Mouse (Mus musculus): ENCODE measurements around the gene Pkn2. TPM values are rescaled to one million over a fixed set of nuclear protein-coding genes. Genes with fewer than 3 reads are reported as not detected.

The Pkn2 gene
- polyA plus RNA-seq, 1 experiment: 14.9 TPM

DNA sequence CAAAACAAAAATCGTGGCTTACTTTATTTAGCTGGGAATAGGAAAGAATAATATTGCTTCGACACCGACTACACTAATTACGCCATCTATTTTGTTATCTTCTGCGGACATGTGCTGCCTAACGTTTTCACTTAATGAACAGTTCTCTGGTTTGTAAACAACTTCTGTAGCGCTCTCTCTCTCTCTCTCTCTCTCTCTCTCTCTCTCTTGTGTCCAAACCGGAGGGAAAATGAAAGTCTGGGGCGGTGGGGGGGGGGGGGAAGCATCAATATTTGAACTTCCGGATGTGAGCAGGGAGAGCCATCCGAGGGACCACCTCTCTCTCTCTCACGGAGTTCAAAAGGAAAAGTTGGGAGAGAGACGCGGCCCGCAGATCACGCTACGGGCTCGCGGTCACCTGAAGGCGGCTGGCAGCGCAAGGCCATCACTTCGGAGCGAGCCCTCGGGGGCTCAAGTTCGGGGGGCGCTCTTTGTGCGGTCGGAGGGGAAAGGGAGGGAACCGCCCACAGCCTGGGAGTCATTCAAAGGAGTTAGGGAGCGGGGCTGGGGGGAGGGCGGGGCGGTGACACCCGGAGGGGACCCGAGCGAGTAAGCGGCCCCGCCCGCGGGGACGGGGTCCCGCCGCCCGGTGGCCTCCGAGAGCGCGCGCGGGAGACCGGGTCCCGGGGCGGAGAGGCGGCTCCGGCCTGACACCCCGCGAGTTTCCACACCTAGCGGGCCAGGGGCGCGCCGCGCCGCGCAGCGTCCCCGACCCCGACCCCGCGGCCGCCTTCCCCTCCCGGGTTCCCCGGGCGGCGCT lies 815 bp downstream of the Pkn2 start:
- no peaks in the 10 kb centered on the region for H3K36me3 ChIP-seq (ENCODE audit: control insufficient read depth, insufficient read depth, low read length)
- no peaks in the 10 kb centered on the region for H3K27me3 ChIP-seq (ENCODE audit: control insufficient read depth, insufficient read depth, low read length)
- H3K4me3 ChIP-seq (ENCODE audit: control insufficient read depth, low read depth, low read length): peak overlapping the region; percentile 98
- H3K27ac ChIP-seq (ENCODE audit: control insufficient read depth, insufficient read depth, low read depth, low read length): peak overlapping the region; percentile 91
- TF ChIP-seq POLR2A (IDR thresholded peaks at IDR 0.05; ENCODE audit: control insufficient read depth, low read depth, low read length) (no peak), CTCF (IDR thresholded peaks at IDR 0.05; ENCODE audit: control insufficient read depth, insufficient read depth, insufficient replicate concordance, low read depth, low read length) (no peak)
- H3K4me1 ChIP-seq (ENCODE audit: control insufficient read depth, insufficient read depth, low read length): no peaks in the 10 kb centered on the region; the same call in 1 of the 2 replicates

DNA sequence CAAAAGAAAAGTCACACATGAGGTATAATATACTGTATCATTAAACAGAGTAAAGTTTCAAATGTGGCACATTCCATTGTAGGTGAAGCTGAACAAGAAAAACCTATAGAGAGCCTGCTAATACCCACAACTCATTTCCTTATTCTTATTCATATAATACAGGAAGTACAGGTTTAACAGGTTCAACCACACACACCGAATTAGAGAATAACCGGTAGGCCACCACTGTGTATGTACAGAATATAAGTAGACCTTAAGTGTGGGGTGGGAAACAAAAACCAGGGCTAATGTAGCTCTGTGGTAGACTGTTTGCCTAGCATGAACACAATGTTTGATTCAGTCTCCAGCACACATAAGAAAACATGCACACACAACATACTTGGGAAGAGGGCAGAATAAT lies 18.6 kb downstream of the Pkn2 start:
- no peak overlapping the region for H3K4me3 ChIP-seq (ENCODE audit: control insufficient read depth, low read depth, low read length)
- no peaks in the 10 kb centered on the region for H3K4me1 ChIP-seq (ENCODE audit: control insufficient read depth, insufficient read depth, low read length)
- TF ChIP-seq CTCF (IDR thresholded peaks at IDR 0.05; ENCODE audit: control insufficient read depth, insufficient read depth, insufficient replicate concordance, low read depth, low read length) (no peak), POLR2A (IDR thresholded peaks at IDR 0.05; ENCODE audit: control insufficient read depth, low read depth, low read length) (no peak)
- no peak overlapping the region for H3K27ac ChIP-seq (ENCODE audit: control insufficient read depth, insufficient read depth, low read depth, low read length)
- H3K36me3 ChIP-seq (ENCODE audit: control insufficient read depth, insufficient read depth, low read length): no peaks in the 10 kb centered on the region
- no peaks in the 10 kb centered on the region for H3K27me3 ChIP-seq (ENCODE audit: control insufficient read depth, insufficient read depth, low read length)

DNA sequence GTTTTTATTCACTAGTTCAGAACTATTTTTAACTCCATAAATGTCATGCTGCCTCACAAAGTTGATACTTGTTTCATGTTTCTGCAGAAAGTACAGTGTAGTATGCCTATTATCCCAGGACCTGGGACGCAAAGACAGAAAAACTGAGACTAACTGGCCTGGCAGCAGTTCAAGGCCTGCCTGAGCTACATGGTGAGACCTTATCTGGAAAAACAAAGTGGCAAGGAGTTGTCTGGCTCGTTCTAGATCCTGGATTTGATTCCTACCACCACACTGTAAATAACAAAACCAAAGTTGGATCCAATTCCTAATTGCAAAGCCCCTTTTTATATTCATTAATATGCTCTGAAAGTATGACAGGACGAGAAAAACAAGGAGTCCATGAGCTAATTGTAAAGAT lies 25.0 kb downstream of the Pkn2 start:
- Histone ChIP-seq H3K4me1 (ENCODE audit: control insufficient read depth, insufficient read depth, low read length) (no peaks in the 10 kb centered on the region), H3K36me3 (ENCODE audit: control insufficient read depth, insufficient read depth, low read length) (no peaks in the 10 kb centered on the region), H3K27ac (ENCODE audit: control insufficient read depth, insufficient read depth, low read depth, low read length) (no peak overlapping the region), H3K27me3 (ENCODE audit: control insufficient read depth, insufficient read depth, low read length) (no peaks in the 10 kb centered on the region), H3K4me3 (ENCODE audit: control insufficient read depth, low read depth, low read length) (no peak overlapping the region)
- TF ChIP-seq CTCF (IDR thresholded peaks at IDR 0.05; ENCODE audit: control insufficient read depth, insufficient read depth, insufficient replicate concordance, low read depth, low read length) (no peak), POLR2A (IDR thresholded peaks at IDR 0.05; ENCODE audit: control insufficient read depth, low read depth, low read length) (no peak)

DNA sequence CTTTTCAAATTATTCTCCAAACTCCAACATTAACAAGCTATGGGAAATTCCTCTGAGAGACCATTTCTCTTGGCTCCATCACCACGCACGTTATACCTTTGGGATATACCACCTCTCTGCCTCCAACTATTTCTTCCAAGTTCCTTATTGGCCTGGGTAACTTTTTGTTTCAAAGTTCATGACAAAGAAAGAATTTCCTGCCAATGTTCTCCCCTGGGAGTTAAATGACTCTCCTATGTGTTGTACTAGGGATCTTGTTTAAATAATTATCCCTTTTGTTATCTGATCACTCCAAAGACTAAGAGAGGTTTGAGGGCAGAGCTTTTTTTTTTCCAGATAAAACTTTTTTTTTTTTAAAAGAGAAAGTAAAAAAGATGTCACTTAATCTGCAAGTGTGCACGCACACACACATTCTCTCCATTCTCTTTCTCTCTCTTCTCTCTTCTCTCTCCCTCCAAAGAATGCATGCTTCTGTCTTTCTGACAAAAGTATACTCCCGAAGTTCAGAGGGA lies 25.8 kb downstream of the Pkn2 start:
- H3K27me3 ChIP-seq (ENCODE audit: control insufficient read depth, insufficient read depth, low read length): no peaks in the 10 kb centered on the region
- H3K4me1 ChIP-seq (ENCODE audit: control insufficient read depth, insufficient read depth, low read length): no peaks in the 10 kb centered on the region

DNA sequence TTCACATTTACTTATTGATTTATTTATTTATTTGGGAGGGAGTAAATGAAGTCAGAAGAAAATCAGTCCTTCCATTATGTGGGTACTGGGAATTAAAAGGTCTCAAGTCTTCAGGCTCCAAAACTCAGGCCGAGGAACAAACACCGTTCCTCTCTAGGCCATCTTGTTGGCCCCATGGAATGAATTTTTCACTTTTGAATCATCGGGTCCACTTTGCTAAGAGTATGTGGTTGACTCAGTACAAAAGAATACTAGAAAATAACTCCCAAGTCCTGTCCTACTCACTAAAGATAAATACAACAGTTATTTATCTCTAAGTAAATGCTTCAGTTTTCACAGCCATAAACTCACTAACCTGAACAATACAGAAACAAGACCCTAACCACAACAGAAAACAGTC lies 28.9 kb downstream of the Pkn2 start:
- Histone ChIP-seq H3K27ac (ENCODE audit: control insufficient read depth, insufficient read depth, low read depth, low read length) (no peak overlapping the region), H3K4me1 (ENCODE audit: control insufficient read depth, insufficient read depth, low read length) (no peaks in the 10 kb centered on the region), H3K27me3 (ENCODE audit: control insufficient read depth, insufficient read depth, low read length) (no peaks in the 10 kb centered on the region), H3K4me3 (ENCODE audit: control insufficient read depth, low read depth, low read length) (no peak overlapping the region), H3K36me3 (ENCODE audit: control insufficient read depth, insufficient read depth, low read length) (no peaks in the 10 kb centered on the region)
- TF ChIP-seq CTCF (IDR thresholded peaks at IDR 0.05; ENCODE audit: control insufficient read depth, insufficient read depth, insufficient replicate concordance, low read depth, low read length) (no peak), POLR2A (IDR thresholded peaks at IDR 0.05; ENCODE audit: control insufficient read depth, low read depth, low read length) (no peak)

More for the DNA sequence above, 25.8 kb downstream of the Pkn2 start:
- Histone ChIP-seq H3K4me3 (ENCODE audit: control insufficient read depth, low read depth, low read length) (no peak overlapping the region), H3K27ac (ENCODE audit: control insufficient read depth, insufficient read depth, low read depth, low read length) (no peak overlapping the region), H3K36me3 (ENCODE audit: control insufficient read depth, insufficient read depth, low read length) (no peaks in the 10 kb centered on the region)
- no peak for TF ChIP-seq CTCF (IDR thresholded peaks at IDR 0.05; ENCODE audit: control insufficient read depth, insufficient read depth, insufficient replicate concordance, low read depth, low read length)
- no peak for TF ChIP-seq POLR2A (IDR thresholded peaks at IDR 0.05; ENCODE audit: control insufficient read depth, low read depth, low read length)

DNA sequence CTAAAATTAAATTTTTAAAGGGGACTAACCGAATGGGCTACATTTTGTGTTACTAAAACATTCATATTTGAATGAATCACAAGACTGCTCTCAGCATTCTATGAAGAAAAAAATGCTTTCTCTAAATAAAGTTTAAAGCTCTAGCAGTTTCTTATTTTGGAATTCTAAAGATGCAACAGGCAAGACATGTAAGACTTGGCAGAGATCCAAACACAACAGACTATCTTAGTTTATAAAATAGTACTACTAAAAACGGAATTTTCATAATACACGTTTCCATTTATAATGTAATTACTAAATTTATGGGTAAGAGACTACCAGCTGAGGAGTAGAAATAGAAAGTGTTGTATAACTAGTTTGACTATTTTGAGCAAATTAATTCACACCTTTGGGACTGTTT lies 30.2 kb downstream of the Pkn2 start:
- Histone ChIP-seq H3K27ac (ENCODE audit: control insufficient read depth, insufficient read depth, low read depth, low read length) (no peak overlapping the region), H3K4me1 (ENCODE audit: control insufficient read depth, insufficient read depth, low read length) (no peaks in the 10 kb centered on the region), H3K36me3 (ENCODE audit: control insufficient read depth, insufficient read depth, low read length) (no peaks in the 10 kb centered on the region), H3K4me3 (ENCODE audit: control insufficient read depth, low read depth, low read length) (no peak overlapping the region), H3K27me3 (ENCODE audit: control insufficient read depth, insufficient read depth, low read length) (no peaks in the 10 kb centered on the region)
- TF ChIP-seq POLR2A (IDR thresholded peaks at IDR 0.05; ENCODE audit: control insufficient read depth, low read depth, low read length) (no peak), CTCF (IDR thresholded peaks at IDR 0.05; ENCODE audit: control insufficient read depth, insufficient read depth, insufficient replicate concordance, low read depth, low read length) (no peak)

DNA sequence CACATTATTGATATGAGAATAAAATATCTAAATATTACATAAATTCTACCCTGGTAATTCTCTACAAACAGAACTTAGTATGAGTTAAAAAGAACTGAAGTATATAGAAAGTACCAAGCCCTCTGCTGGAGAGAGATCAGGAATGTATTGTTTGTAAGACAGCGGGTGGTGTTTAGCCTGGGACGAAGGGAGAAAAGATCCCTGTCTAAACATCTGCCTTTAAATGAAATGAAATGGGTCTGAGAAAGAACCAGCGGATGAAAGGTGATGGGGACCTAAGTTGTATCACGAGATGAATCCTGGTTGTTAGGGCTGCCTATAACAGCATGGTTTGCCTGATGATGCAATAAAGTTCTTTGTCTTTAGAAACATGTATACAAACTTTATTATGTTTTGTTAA lies 41.8 kb downstream of the Pkn2 start:
- no peak overlapping the region for H3K4me3 ChIP-seq (ENCODE audit: control insufficient read depth, low read depth, low read length)
- H3K27ac ChIP-seq (ENCODE audit: control insufficient read depth, insufficient read depth, low read depth, low read length): no peak overlapping the region
- TF ChIP-seq CTCF (IDR thresholded peaks at IDR 0.05; ENCODE audit: control insufficient read depth, insufficient read depth, insufficient replicate concordance, low read depth, low read length) (no peak), POLR2A (IDR thresholded peaks at IDR 0.05; ENCODE audit: control insufficient read depth, low read depth, low read length) (no peak)
- H3K4me1 ChIP-seq (ENCODE audit: control insufficient read depth, insufficient read depth, low read length): no peaks in the 10 kb centered on the region
- no peaks in the 10 kb centered on the region; the same call in 1 of the 2 replicates for H3K36me3 ChIP-seq (ENCODE audit: control insufficient read depth, insufficient read depth, low read length)
- H3K27me3 ChIP-seq (ENCODE audit: control insufficient read depth, insufficient read depth, low read length): no peaks in the 10 kb centered on the region

Data from testis, adult 2 months (tissue).